27 mouse cellular contexts compared by ENCODE assay signal in the genomic region with DNA sequence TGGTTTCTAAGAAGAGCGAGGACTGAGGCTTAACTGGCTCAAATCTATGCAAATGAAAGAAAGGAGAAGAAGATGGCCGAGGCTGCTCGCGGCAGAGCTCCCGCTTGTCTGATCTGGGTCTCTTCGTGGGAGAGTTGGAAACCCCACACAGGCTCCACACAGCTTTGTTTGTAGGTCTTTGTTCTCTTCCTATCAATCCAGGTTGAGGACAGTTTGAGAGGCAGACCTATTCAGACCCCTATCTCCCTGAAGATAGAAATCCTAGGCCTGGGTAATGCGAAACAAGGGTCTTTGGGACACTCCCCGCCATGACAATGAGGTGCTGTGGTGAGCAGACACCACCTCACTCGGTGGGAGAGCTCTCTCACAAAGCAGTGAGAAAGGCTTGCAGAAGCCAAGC. TPM values are rescaled to one million over a fixed set of nuclear protein-coding genes. Genes with fewer than 3 reads are reported as not detected.
"Had no signal": no experiment of that assay in that cellular context is flagged by ENCODE, and none has a peak within 500 bp of the region (broad histone marks: within the 10 kb centered on the region; RNA-seq: fewer than 3 reads in every experiment).

No protein-coding gene starts in this region.

- ATAC-seq: liver, embryonic 12.5 days; midbrain, embryonic 13.5 days; midbrain, embryonic 16.5 days had no signal

- H3K9ac ChIP-seq: limb, embryonic 13.5 days; liver, embryonic 12.5 days; liver, embryonic 15.5 days; lung, embryonic 15.5 days; midbrain, embryonic 13.5 days had no signal

- H3K27me3 ChIP-seq: limb, embryonic 13.5 days; lung, embryonic 15.5 days; midbrain, embryonic 13.5 days had no signal

- H3K36me3 ChIP-seq: limb, embryonic 10.5 days; limb, embryonic 13.5 days; liver, embryonic 12.5 days; liver, embryonic 15.5 days; lung, embryonic 15.5 days; midbrain, embryonic 13.5 days had no signal

- H3K27ac ChIP-seq: limb, embryonic 10.5 days; limb, embryonic 13.5 days; liver, embryonic 12.5 days; liver, embryonic 15.5 days; lung, embryonic 15.5 days; midbrain, embryonic 13.5 days; stomach, postnatal 0 days had no signal

- H3K9me3 ChIP-seq: limb, embryonic 10.5 days; limb, embryonic 13.5 days; liver, embryonic 12.5 days; liver, embryonic 15.5 days; lung, embryonic 15.5 days; midbrain, embryonic 13.5 days had no signal

- H3K4me1 ChIP-seq: liver, embryonic 15.5 days; lung, embryonic 15.5 days; midbrain, embryonic 13.5 days had no signal

- H3K4me3 ChIP-seq: limb, embryonic 10.5 days; limb, embryonic 13.5 days; liver, embryonic 12.5 days; liver, embryonic 15.5 days; lung, embryonic 15.5 days; midbrain, embryonic 13.5 days; myocyte had no signal

- H3K4me2 ChIP-seq: limb, embryonic 13.5 days; liver, embryonic 12.5 days; liver, embryonic 15.5 days; lung, embryonic 15.5 days; midbrain, embryonic 13.5 days had no signal

- DNase-seq: kidney, adult 9 months; kidney, postnatal 14 days; kidney, postnatal 4 days; liver; lung, adult 18-20 months; lung, postnatal 14 days; lung, postnatal 4 days; thymus, adult 2 months; thymus, postnatal 14 days; thymus, postnatal 4 days had no signal

RNA-seq across cellular contexts. Expression of a gene that starts 34.7 kb away (rescaled TPM):
- total RNA-seq: layer of hippocampus, adult 18-20 months; layer of hippocampus, postnatal 14 days; megakaryocyte progenitor cell, adult 5-6 weeks; megakaryocyte-erythroid progenitor cell, adult 5-6 weeks; monocyte, adult 5-6 weeks had no signal
- polyA plus RNA-seq: limb, embryonic 10.5 days; liver, embryonic 12.5 days; liver, embryonic 15.5 days; midbrain, embryonic 13.5 days; midbrain, embryonic 16.5 days; neural tube, embryonic 11.5 days; neural tube, embryonic 14.5 days; stomach, embryonic 14.5 days; thymus, adult 2 months had no signal

RNA-seq across cellular contexts. Expression of a gene that starts 34.9 kb away (rescaled TPM):
- total RNA-seq: megakaryocyte-erythroid progenitor cell, adult 5-6 weeks; monocyte, adult 5-6 weeks had no signal
